Mouse (Mus musculus): ENCODE measurements at regions not wholly inside any gene's neighbourhood (a gene's known extent, or its start where the extent isn't known, plus 50 kb on each side); places are given as distances from the start of the nearest gene placed in this dataset.

GRCm38 (mm10) chr10:96786903-96787571 lies 170.2 kb downstream of the Btg1 start:
- no peak for DNase-seq (ENCODE audit: low read depth, low spot score)

GRCm38 (mm10) chr10:96787572-96787946 lies 170.8 kb downstream of the Btg1 start:
- no peak for DNase-seq (ENCODE audit: low read depth, low spot score)

- no peak for DNase-seq (ENCODE audit: low read depth, low spot score)
Observed at GRCm38 (mm10) chr10:96788352-96789016, 171.7 kb downstream of the Btg1 start.

- no peak for DNase-seq (ENCODE audit: low read depth, low spot score)
Observed at GRCm38 (mm10) chr10:96797116-96797515, 180.3 kb downstream of the Btg1 start.

- DNase-seq (ENCODE audit: low read depth, low spot score) = peak; percentile 55
Observed at GRCm38 (mm10) chr10:96800801-96801200, 184.0 kb downstream of the Btg1 start.

GRCm38 (mm10) chr10:96804030-96804784 lies 187.4 kb downstream of the Btg1 start:
- peak; percentile 75 for DNase-seq (ENCODE audit: low read depth, low spot score)

- DNase-seq (ENCODE audit: low read depth, low spot score) = peak; percentile 92
Observed at GRCm38 (mm10) chr10:96806579-96806978, 189.8 kb downstream of the Btg1 start.

GRCm38 (mm10) chr10:96821852-96822251 lies 205.0 kb downstream of the Btg1 start:
- DNase-seq (ENCODE audit: low read depth, low spot score) = peak; percentile 50

GRCm38 (mm10) chr10:96822344-96823335 lies 205.8 kb downstream of the Btg1 start:
- DNase-seq (ENCODE audit: low read depth, low spot score) = peak; percentile 60

- peak; percentile 50 for DNase-seq (ENCODE audit: low read depth, low spot score)
Observed at GRCm38 (mm10) chr10:96826234-96826788, 209.5 kb downstream of the Btg1 start.

- no peak for DNase-seq (ENCODE audit: low read depth, low spot score)
Observed at GRCm38 (mm10) chr10:96827971-96828370, 211.2 kb downstream of the Btg1 start.

- DNase-seq (ENCODE audit: low read depth, low spot score) = peak; percentile 68
Observed at GRCm38 (mm10) chr10:96828581-96829246, 211.9 kb downstream of the Btg1 start.

GRCm38 (mm10) chr10:96831071-96831470 lies 214.3 kb downstream of the Btg1 start:
- no peak for DNase-seq (ENCODE audit: low read depth, low spot score)

GRCm38 (mm10) chr10:96837230-96837629 lies 220.4 kb downstream of the Btg1 start:
- DNase-seq (ENCODE audit: low read depth, low spot score) = no peak

- DNase-seq (ENCODE audit: low read depth, low spot score) = no peak
Observed at GRCm38 (mm10) chr10:96841128-96841527, 224.3 kb downstream of the Btg1 start.

GRCm38 (mm10) chr10:96841956-96842355 lies 225.2 kb downstream of the Btg1 start:
- DNase-seq (ENCODE audit: low read depth, low spot score) = no peak

- no peak for DNase-seq (ENCODE audit: low read depth, low spot score)
Observed at GRCm38 (mm10) chr10:96845906-96846305, 229.1 kb downstream of the Btg1 start.

GRCm38 (mm10) chr10:96847028-96847427 lies 230.2 kb downstream of the Btg1 start:
- no peak for DNase-seq (ENCODE audit: low read depth, low spot score)

- peak; percentile 50 for DNase-seq (ENCODE audit: low read depth, low spot score)
Observed at GRCm38 (mm10) chr10:96847433-96848165, 230.8 kb downstream of the Btg1 start.

GRCm38 (mm10) chr10:96848496-96848895 lies 231.7 kb downstream of the Btg1 start:
- no peak for DNase-seq (ENCODE audit: low read depth, low spot score)

All from 3T3-L1 (cell line).